Mouse (Mus musculus): ENCODE measurements around the gene Slc22a4.
A peak's percentile ranks its signal among the peaks of the same experiment; 100 is the strongest.

The Slc22a4 gene

GRCm38 (mm10) chr11:54028044-54028951, at the start of gene Slc22a4:
Slc22a4 (minus strand) TSS chr11:54028090.
- DNase-seq (ENCODE audit: low spot score in 2 of 2): peak; percentile 90 to 94

GRCm38 (mm10) chr11:54076101-54076500, 48.2 kb upstream of the Slc22a4 start:
- no peak for DNase-seq (ENCODE audit: low spot score in 2 of 2)

- DNase-seq (ENCODE audit: low spot score in 2 of 2): no peak
These were observed 47.5 kb upstream of the Slc22a4 start for GRCm38 (mm10) chr11:54075353-54075752.

GRCm38 (mm10) chr11:54073291-54073690, 45.4 kb upstream of the Slc22a4 start:
- no peak for DNase-seq (ENCODE audit: low spot score in 2 of 2)

- no peak for DNase-seq (ENCODE audit: low spot score in 2 of 2)
These were observed 44.0 kb upstream of the Slc22a4 start for GRCm38 (mm10) chr11:54071726-54072445.

- DNase-seq (ENCODE audit: low spot score in 2 of 2): no peak
These were observed 40.9 kb upstream of the Slc22a4 start, which contains the start of gene Pdlim4 for GRCm38 (mm10) chr11:54068520-54069371. Pdlim4 (minus strand) TSS chr11:54069014.

GRCm38 (mm10) chr11:54067996-54068519, 40.2 kb upstream of the Slc22a4 start:
- DNase-seq (ENCODE audit: low spot score in 2 of 2): no peak

- no peak for DNase-seq (ENCODE audit: low spot score in 2 of 2)
These were observed 39.6 kb upstream of the Slc22a4 start for GRCm38 (mm10) chr11:54067318-54067995.

- DNase-seq (ENCODE audit: low spot score in 2 of 2): no peak
These were observed 38.5 kb upstream of the Slc22a4 start for GRCm38 (mm10) chr11:54066400-54066799.

- no peak for DNase-seq (ENCODE audit: low spot score in 2 of 2)
These were observed 38.0 kb upstream of the Slc22a4 start for GRCm38 (mm10) chr11:54065915-54066178.

GRCm38 (mm10) chr11:54065106-54065914, 37.4 kb upstream of the Slc22a4 start:
- DNase-seq (ENCODE audit: low spot score in 2 of 2): no peak

GRCm38 (mm10) chr11:54064412-54064978, 36.6 kb upstream of the Slc22a4 start:
- DNase-seq (ENCODE audit: low spot score in 2 of 2): no peak

GRCm38 (mm10) chr11:54063472-54063775, 35.5 kb upstream of the Slc22a4 start:
- no peak for DNase-seq (ENCODE audit: low spot score in 2 of 2)

- no peak for DNase-seq (ENCODE audit: low spot score in 2 of 2)
These were observed 35.0 kb upstream of the Slc22a4 start for GRCm38 (mm10) chr11:54062753-54063471.

GRCm38 (mm10) chr11:54062086-54062752, 34.3 kb upstream of the Slc22a4 start:
- no peak for DNase-seq (ENCODE audit: low spot score in 2 of 2)

GRCm38 (mm10) chr11:54060316-54060715, 32.4 kb upstream of the Slc22a4 start:
- no peak for DNase-seq (ENCODE audit: low spot score in 2 of 2)

- DNase-seq (ENCODE audit: low spot score in 2 of 2): no peak
These were observed 31.6 kb upstream of the Slc22a4 start for GRCm38 (mm10) chr11:54059526-54059925.

GRCm38 (mm10) chr11:54058643-54059042, 30.8 kb upstream of the Slc22a4 start:
- DNase-seq (ENCODE audit: low spot score in 2 of 2): no peak

- DNase-seq (ENCODE audit: low spot score in 2 of 2): no peak
These were observed 30.2 kb upstream of the Slc22a4 start for GRCm38 (mm10) chr11:54058056-54058617.
